Mouse (Mus musculus) myocyte (in vitro differentiated cells): ENCODE data around the gene Rasgrf2. TPM values are rescaled to one million over a fixed set of nuclear protein-coding genes. Genes with fewer than 3 reads are reported as not detected.

ENCODE experiments used
- H3K27me3 ChIP-seq: one replicate; pipeline ENCODE4 v1.6.1; 2011; ENCODE audit not compliant: control insufficient read depth, insufficient read depth, insufficient read length
- H3K36me3 ChIP-seq: one replicate; pipeline ENCODE4 v1.6.1; 2011; ENCODE audit not compliant: control insufficient read depth, insufficient read depth
- H3K4me2 ChIP-seq: one replicate; pipeline ENCODE4 v1.6.1; 2011; ENCODE audit warnings: low read depth, control low read depth
- H3K4me3 ChIP-seq: one replicate; pipeline ENCODE4 v1.5.1; 2011; ENCODE audit warnings: mild to moderate bottlenecking, control low read depth, moderate library complexity
- H3K79me2 ChIP-seq: one replicate; pipeline ENCODE4 v1.6.1; 2011; ENCODE audit not compliant: control insufficient read depth, insufficient read depth
- H3ac ChIP-seq: one replicate; pipeline ENCODE4 v1.6.1; 2011; ENCODE audit not compliant: control insufficient read depth, insufficient read length
- CEBPB ChIP-seq: IDR thresholded peaks from 2 replicates; pipeline ENCODE4 v1.6.1; 2011; ENCODE audit warnings: mild to moderate bottlenecking, moderate library complexity; ENCODE audit not compliant: poor library complexity, insufficient read depth, severe bottlenecking
- E2F4 ChIP-seq: IDR thresholded peaks from one replicate; pipeline ENCODE4 v1.6.1; 2011; ENCODE audit warnings: mild to moderate bottlenecking, control low read depth, moderate library complexity; ENCODE audit not compliant: insufficient read depth
- MAX ChIP-seq: IDR thresholded peaks from one replicate; pipeline ENCODE4 v1.6.1; 2011; ENCODE audit warnings: low read depth, mild to moderate bottlenecking, control low read depth
- MYOD1 ChIP-seq, 3 experiments: IDR thresholded peaks; one replicate each; pipeline ENCODE4 v1.6.1; 2011; ENCODE audit warnings: control low read depth in 2 of 3, low read depth in 2 of 3, mild to moderate bottlenecking in 2 of 3, moderate library complexity in 1 of 3; ENCODE audit not compliant: insufficient read length in 2 of 3, control insufficient read depth in 1 of 3
- MYOG ChIP-seq, 3 experiments: IDR thresholded peaks; one replicate each; pipeline ENCODE4 v1.6.1; 2011; ENCODE audit warnings: control low read depth in 2 of 3, low read depth in 2 of 3, mild to moderate bottlenecking in 2 of 3; ENCODE audit not compliant: insufficient read length in 2 of 3, control insufficient read depth in 1 of 3, insufficient read depth in 1 of 3
- POLR2A ChIP-seq: IDR thresholded peaks from one replicate; pipeline ENCODE4 v1.6.1; 2011; ENCODE audit warnings: low read depth, mild to moderate bottlenecking, control low read depth, moderate library complexity; ENCODE audit not compliant: insufficient read length
- POLR2AphosphoS2 ChIP-seq: IDR thresholded peaks from one replicate; pipeline ENCODE4 v1.6.1; 2011; ENCODE audit warnings: low read depth, control low read depth; ENCODE audit not compliant: insufficient read length
- REST ChIP-seq: IDR thresholded peaks from one replicate; pipeline ENCODE4 v1.6.1; 2011; ENCODE audit warnings: mild to moderate bottlenecking, control low read depth, moderate library complexity; ENCODE audit not compliant: insufficient read depth, insufficient read length
- SRF ChIP-seq: IDR thresholded peaks from one replicate; pipeline ENCODE4 v1.6.1; 2011; ENCODE audit warnings: low read depth; ENCODE audit not compliant: control insufficient read depth, insufficient read length
- TCF12 ChIP-seq: IDR thresholded peaks from one replicate; pipeline ENCODE4 v1.6.1; 2011; ENCODE audit warnings: mild to moderate bottlenecking, control low read depth; ENCODE audit not compliant: poor library complexity, insufficient read depth, severe bottlenecking
- TCF3 ChIP-seq: IDR thresholded peaks from one replicate; pipeline ENCODE4 v1.6.1; 2011; ENCODE audit warnings: low read depth, control low read depth; ENCODE audit not compliant: insufficient read length
- USF1 ChIP-seq: IDR thresholded peaks from one replicate; pipeline ENCODE4 v1.6.1; 2011; ENCODE audit warnings: low read depth, mild to moderate bottlenecking, control low read depth, moderate library complexity
- polyA plus RNA-seq: library from polyadenylated mRNA; unstranded; fragments of >200 nt; fragmentation: generic; extraction: Trizol; gene quantifications from one replicate; pipeline ENCODE4 v1.2.1, GENCODE M21; 2012; ENCODE audit warnings: missing spikeins

Gene Rasgrf2
- polyA plus RNA-seq, 1 experiment = 0.07 TPM

GRCm38 (mm10) chr13:91906338-91906737, 225.1 kb downstream of the Rasgrf2 start:
- no peaks in the 10 kb centered on the region for H3K79me2 ChIP-seq
- no peaks in the 10 kb centered on the region for H3K27me3 ChIP-seq
- no peak overlapping the region for H3K4me2 ChIP-seq
- no peaks in the 10 kb centered on the region for H3K36me3 ChIP-seq
- no peak overlapping the region for H3ac ChIP-seq
- no peak for TF ChIP-seq POLR2A
- TF ChIP-seq TCF12 = no peak
- no peak for TF ChIP-seq USF1
- TF ChIP-seq E2F4 = no peak
- no peak for TF ChIP-seq TCF3
- no peak for TF ChIP-seq MYOG (IDR thresholded peaks at IDR 0.05; ENCODE audit: control insufficient read depth in 1 of 3, insufficient read depth in 1 of 3, insufficient read length in 2 of 3, low read depth in 2 of 3)
- no peak for TF ChIP-seq CEBPB
- TF ChIP-seq SRF = no peak
- TF ChIP-seq MYOD1 (IDR thresholded peaks at IDR 0.05; ENCODE audit: control insufficient read depth in 1 of 3, insufficient read length in 2 of 3, low read depth in 2 of 3) = no peak
- TF ChIP-seq POLR2AphosphoS2 = no peak
- no peak for TF ChIP-seq REST
- no peak for TF ChIP-seq MAX
- H3K4me3 ChIP-seq = no peak overlapping the region

- H3K79me2 ChIP-seq = no peaks in the 10 kb centered on the region
- H3K27me3 ChIP-seq = no peaks in the 10 kb centered on the region
- no peak overlapping the region for H3K4me2 ChIP-seq
- H3K4me3 ChIP-seq = no peak overlapping the region
- no peak for TF ChIP-seq E2F4
- no peak overlapping the region for H3ac ChIP-seq
- no peaks in the 10 kb centered on the region for H3K36me3 ChIP-seq
Observed at GRCm38 (mm10) chr13:91896476-91896875, 235.0 kb downstream of the Rasgrf2 start.

- Histone ChIP-seq H3K27me3 (no peaks in the 10 kb centered on the region), H3K4me3 (no peak overlapping the region), H3ac (no peak overlapping the region), H3K36me3 (no peaks in the 10 kb centered on the region), H3K4me2 (no peak overlapping the region), H3K79me2 (no peaks in the 10 kb centered on the region)
- no peak for TF ChIP-seq POLR2A
- no peak for TF ChIP-seq REST
- no peak for TF ChIP-seq MAX
- TF ChIP-seq MYOG (IDR thresholded peaks at IDR 0.05; ENCODE audit: control insufficient read depth in 1 of 3, insufficient read depth in 1 of 3, insufficient read length in 2 of 3, low read depth in 2 of 3) = no peak
- TF ChIP-seq CEBPB = no peak
- TF ChIP-seq USF1 = no peak
- TF ChIP-seq SRF = no peak
- no peak for TF ChIP-seq POLR2AphosphoS2
- TF ChIP-seq MYOD1 (IDR thresholded peaks at IDR 0.05; ENCODE audit: control insufficient read depth in 1 of 3, insufficient read length in 2 of 3, low read depth in 2 of 3) = no peak
- no peak for TF ChIP-seq E2F4
- TF ChIP-seq TCF3 = no peak
- TF ChIP-seq TCF12 = no peak
Observed at GRCm38 (mm10) chr13:91893132-91893531, 238.3 kb downstream of the Rasgrf2 start.

- H3K4me2 ChIP-seq = no peak overlapping the region
- H3K36me3 ChIP-seq = no peaks in the 10 kb centered on the region
- H3K27me3 ChIP-seq = no peaks in the 10 kb centered on the region
- TF ChIP-seq TCF12 = no peak
- TF ChIP-seq USF1 = no peak
- TF ChIP-seq E2F4 = no peak
- no peak for TF ChIP-seq CEBPB
- no peak for TF ChIP-seq POLR2A
- H3ac ChIP-seq = no peak overlapping the region
- H3K79me2 ChIP-seq = no peaks in the 10 kb centered on the region
- no peak overlapping the region for H3K4me3 ChIP-seq
Observed at GRCm38 (mm10) chr13:91890031-91890619, 241.3 kb downstream of the Rasgrf2 start.

GRCm38 (mm10) chr13:91884714-91885386, 246.6 kb downstream of the Rasgrf2 start:
- TF ChIP-seq MYOG (IDR thresholded peaks at IDR 0.05; ENCODE audit: control insufficient read depth in 1 of 3, insufficient read depth in 1 of 3, insufficient read length in 2 of 3, low read depth in 2 of 3) = no peak
- TF ChIP-seq MYOD1 (IDR thresholded peaks at IDR 0.05; ENCODE audit: control insufficient read depth in 1 of 3, insufficient read length in 2 of 3, low read depth in 2 of 3) = no peak
- TF ChIP-seq USF1 = no peak
- TF ChIP-seq CEBPB = no peak
- no peak for TF ChIP-seq TCF12
- TF ChIP-seq POLR2A = no peak
- no peak for TF ChIP-seq REST
- TF ChIP-seq E2F4 = no peak
- no peak for TF ChIP-seq MAX
- no peak for TF ChIP-seq SRF
- no peak for TF ChIP-seq POLR2AphosphoS2
- no peak for TF ChIP-seq TCF3
- H3K4me3 ChIP-seq = no peak overlapping the region

More at GRCm38 (mm10) chr13:91884714-91885386, 246.6 kb downstream of the Rasgrf2 start:
- Histone ChIP-seq H3ac (no peak overlapping the region), H3K79me2 (no peaks in the 10 kb centered on the region), H3K27me3 (no peaks in the 10 kb centered on the region), H3K4me2 (no peak overlapping the region), H3K36me3 (no peaks in the 10 kb centered on the region)
